Mouse (Mus musculus) thymus, adult 2 months (tissue): ENCODE measurements around the gene Tmem178b. TPM values are rescaled to one million over a fixed set of nuclear protein-coding genes. Genes with fewer than 3 reads are reported as not detected.

Experiments
- DNase-seq: peaks from one replicate; pipeline ENCODE4 v3.0.0; 2021
- H3K27ac ChIP-seq: fragments of 200-500 bp; 2 replicates; pipeline ENCODE4 v1.5.1; 2012; ENCODE audit warnings: low read length, control low read depth; ENCODE audit not compliant: control insufficient read depth, insufficient read depth
- H3K27me3 ChIP-seq: fragments of 200-500 bp; 2 replicates; pipeline ENCODE4 v1.6.1; 2012; ENCODE audit warnings: mild to moderate bottlenecking, low read length, moderate library complexity, mixed read lengths; ENCODE audit not compliant: control insufficient read depth, insufficient read depth
- H3K36me3 ChIP-seq: fragments of 200-500 bp; 2 replicates; pipeline ENCODE4 v1.6.1; 2012; ENCODE audit warnings: mild to moderate bottlenecking, low read length, moderate library complexity; ENCODE audit not compliant: control insufficient read depth, insufficient read depth
- H3K4me1 ChIP-seq: fragments of 200-500 bp; replicated peaks from 2 replicates; pipeline ENCODE4 v1.6.1; 2012; ENCODE audit warnings: low read length; ENCODE audit not compliant: control insufficient read depth, insufficient read depth
- H3K4me3 ChIP-seq: fragments of 200-500 bp; 2 replicates; pipeline ENCODE4 v1.5.1; 2012; ENCODE audit warnings: mild to moderate bottlenecking, low read length, control low read depth, moderate library complexity; ENCODE audit not compliant: control insufficient read depth, insufficient read depth
- CTCF ChIP-seq: fragments of 200-500 bp; IDR thresholded peaks from 2 replicates; pipeline ENCODE4 v1.5.1; 2012; ENCODE audit warnings: mild to moderate bottlenecking, control low read depth, low read length, moderate library complexity, borderline replicate concordance; ENCODE audit not compliant: control insufficient read depth, poor library complexity, insufficient read depth; ENCODE audit errors: extremely low read depth
- POLR2A ChIP-seq: fragments of 200-500 bp; IDR thresholded peaks from 2 replicates; pipeline ENCODE4 v1.6.1; 2012; ENCODE audit warnings: mild to moderate bottlenecking, low read length, control low read depth, moderate library complexity; ENCODE audit not compliant: control insufficient read depth, poor library complexity, insufficient read depth; ENCODE audit errors: extremely low read depth
- WGBS: fragments of 180-500 bp; shearing (Covaris S2); methylation state at CpG from one replicate; pipeline ENCODE4 v1.1.7; 2018; 5-methylcytosine and 5-hydroxymethylcytosine counted together
- polyA plus RNA-seq: library from polyadenylated mRNA; depleted of rRNA; stranded (reverse); fragments of >200 nt; gene quantifications from 2 replicates; pipeline ENCODE4 v1.2.3, GENCODE M21; 2012

The Tmem178b gene
- polyA plus RNA-seq, 1 experiment, result 0.13 TPM

- Histone ChIP-seq H3K4me3 (no peak overlapping the region), H3K27ac (no peak overlapping the region), H3K4me1 (no peaks in the 10 kb centered on the region), H3K36me3 (no peaks in the 10 kb centered on the region), H3K27me3 (no peaks in the 10 kb centered on the region)
- WGBS, result 95% methylated on average over 3 of the region's 3 CpGs
- TF ChIP-seq CTCF, result no peak
- no peak for TF ChIP-seq POLR2A
- DNase-seq, result no peak
Observed at GRCm38 (mm10) chr6:40078353-40078752, 205.3 kb downstream of the Tmem178b start.

GRCm38 (mm10) chr6:40083726-40084125 lies 210.7 kb downstream of the Tmem178b start:
- no peaks in the 10 kb centered on the region for H3K36me3 ChIP-seq
- no peak for DNase-seq
- 92% methylated on average over 3 of the region's 3 CpGs for WGBS
- no peak overlapping the region for H3K4me3 ChIP-seq
- no peaks in the 10 kb centered on the region for H3K27me3 ChIP-seq
- H3K27ac ChIP-seq, result no peak overlapping the region
- no peaks in the 10 kb centered on the region for H3K4me1 ChIP-seq
- TF ChIP-seq CTCF, result no peak
- TF ChIP-seq POLR2A, result no peak

- no peak for DNase-seq
- Histone ChIP-seq H3K4me3 (no peak overlapping the region), H3K27ac (no peak overlapping the region), H3K27me3 (no peaks in the 10 kb centered on the region), H3K4me1 (no peaks in the 10 kb centered on the region), H3K36me3 (no peaks in the 10 kb centered on the region)
- TF ChIP-seq POLR2A (no peak), CTCF (no peak)
- WGBS, result 53% methylated on average over 5 of the region's 5 CpGs
Observed at GRCm38 (mm10) chr6:40091250-40091651, 218.2 kb downstream of the Tmem178b start.

GRCm38 (mm10) chr6:40098498-40098897 lies 225.4 kb downstream of the Tmem178b start:
- H3K36me3 ChIP-seq, result no peaks in the 10 kb centered on the region
- no peak overlapping the region for H3K4me3 ChIP-seq
- H3K4me1 ChIP-seq, result no peaks in the 10 kb centered on the region
- H3K27me3 ChIP-seq, result no peaks in the 10 kb centered on the region
- 87% methylated on average over 2 of the region's 2 CpGs for WGBS
- DNase-seq, result no peak
- no peak for TF ChIP-seq POLR2A
- no peak for TF ChIP-seq CTCF
- no peak overlapping the region for H3K27ac ChIP-seq

GRCm38 (mm10) chr6:40101785-40102184 lies 228.7 kb downstream of the Tmem178b start:
- WGBS, result 85% methylated on average over 4 of the region's 4 CpGs
- Histone ChIP-seq H3K27ac (no peak overlapping the region), H3K4me3 (no peak overlapping the region), H3K36me3 (no peaks in the 10 kb centered on the region), H3K4me1 (no peaks in the 10 kb centered on the region), H3K27me3 (no peaks in the 10 kb centered on the region)
- no peak for DNase-seq
- TF ChIP-seq POLR2A (no peak), CTCF (no peak)

GRCm38 (mm10) chr6:40102863-40103262 lies 229.8 kb downstream of the Tmem178b start:
- 76% methylated on average over 4 of the region's 4 CpGs for WGBS
- DNase-seq, result no peak
- TF ChIP-seq CTCF (no peak), POLR2A (no peak)
- Histone ChIP-seq H3K27me3 (no peaks in the 10 kb centered on the region), H3K27ac (no peak overlapping the region), H3K4me1 (no peaks in the 10 kb centered on the region), H3K36me3 (no peaks in the 10 kb centered on the region), H3K4me3 (no peak overlapping the region)

GRCm38 (mm10) chr6:40110029-40110428 lies 237.0 kb downstream of the Tmem178b start:
- Histone ChIP-seq H3K27me3 (no peaks in the 10 kb centered on the region), H3K27ac (no peak overlapping the region), H3K4me1 (no peaks in the 10 kb centered on the region), H3K36me3 (no peaks in the 10 kb centered on the region), H3K4me3 (no peak overlapping the region)
- no peak for DNase-seq
- 24% methylated on average over 5 of the region's 5 CpGs for WGBS
- TF ChIP-seq POLR2A (no peak), CTCF (no peak)
